Mouse (Mus musculus) stomach, embryonic 14.5 days (tissue): ENCODE data around the gene Dnm2. TPM values are rescaled to one million over a fixed set of nuclear protein-coding genes. Genes with fewer than 3 reads are reported as not detected.
A peak's percentile ranks its signal among the peaks of the same experiment; 100 is the strongest.

Source experiments
- ATAC-seq: fragments of 200-750 bp; cut with Nextera tagmentation; 2 replicates; pipeline ENCODE4 v1.8.0; 2017; ENCODE audit warnings: low read depth, moderate TSS enrichment; ENCODE audit not compliant: insufficient number of reproducible peaks, insufficient read depth, low FRiP score
- H3K27ac ChIP-seq: fragments of 300-500 bp; sonication (generic); 2 replicates; pipeline ENCODE4 v1.5.1; 2014; ENCODE audit warnings: mild to moderate bottlenecking, low read length, moderate library complexity, mixed read lengths
- H3K27me3 ChIP-seq: fragments of 300-500 bp; sonication (generic); 2 replicates; pipeline ENCODE4 v1.6.1; 2014; ENCODE audit warnings: low read length, control low read depth, mixed read lengths; ENCODE audit not compliant: control insufficient read depth, insufficient read depth
- H3K36me3 ChIP-seq: fragments of 300-500 bp; sonication (generic); 2 replicates; pipeline ENCODE4 v1.6.1; 2014; ENCODE audit warnings: mild to moderate bottlenecking, control low read depth, low read length, moderate library complexity, mixed read lengths; ENCODE audit not compliant: control insufficient read depth, insufficient read depth
- H3K4me1 ChIP-seq: fragments of 300-500 bp; sonication (generic); 2 replicates; pipeline ENCODE4 v1.6.1; 2014; ENCODE audit warnings: low read length, control low read depth, mixed read lengths; ENCODE audit not compliant: control insufficient read depth, insufficient read depth
- H3K4me2 ChIP-seq: fragments of 300-500 bp; sonication (generic); replicated peaks from 2 replicates; pipeline ENCODE4 v1.6.1; 2014; ENCODE audit warnings: low read depth, low read length, control low read depth
- H3K4me3 ChIP-seq: fragments of 300-500 bp; sonication (generic); 2 replicates; pipeline ENCODE4 v1.5.1; 2014; ENCODE audit warnings: low read depth, low read length, control low read depth
- H3K9ac ChIP-seq: fragments of 300-500 bp; sonication (generic); replicated peaks from 2 replicates; pipeline ENCODE4 v1.6.1; 2014; ENCODE audit warnings: low read depth, mild to moderate bottlenecking, control low read depth, low read length, moderate library complexity, mixed read lengths
- H3K9me3 ChIP-seq: fragments of 300-500 bp; sonication (generic); 2 replicates; pipeline ENCODE4 v1.6.1; 2016; ENCODE audit warnings: low read depth, low read length, control low read depth; ENCODE audit not compliant: control insufficient read depth
- WGBS: fragments of 180-500 bp; shearing (Covaris S2); extraction: QIAGEN DNeasy Blood & Tissue Kit; methylation state at CpG from one replicate; pipeline ENCODE4 v1.1.7; 2014; 5-methylcytosine and 5-hydroxymethylcytosine counted together
- polyA plus RNA-seq: library from polyadenylated mRNA; unstranded; fragments of >200 nt; fragmentation: Nextera tagmentation; extraction: Ambion mirVana; gene quantifications from 2 replicates; pipeline ENCODE4 v1.2.1, GENCODE M21; 2014

Dnm2 gene
- polyA plus RNA-seq, 1 experiment from 2014 or later, result 61.6 TPM

DNA sequence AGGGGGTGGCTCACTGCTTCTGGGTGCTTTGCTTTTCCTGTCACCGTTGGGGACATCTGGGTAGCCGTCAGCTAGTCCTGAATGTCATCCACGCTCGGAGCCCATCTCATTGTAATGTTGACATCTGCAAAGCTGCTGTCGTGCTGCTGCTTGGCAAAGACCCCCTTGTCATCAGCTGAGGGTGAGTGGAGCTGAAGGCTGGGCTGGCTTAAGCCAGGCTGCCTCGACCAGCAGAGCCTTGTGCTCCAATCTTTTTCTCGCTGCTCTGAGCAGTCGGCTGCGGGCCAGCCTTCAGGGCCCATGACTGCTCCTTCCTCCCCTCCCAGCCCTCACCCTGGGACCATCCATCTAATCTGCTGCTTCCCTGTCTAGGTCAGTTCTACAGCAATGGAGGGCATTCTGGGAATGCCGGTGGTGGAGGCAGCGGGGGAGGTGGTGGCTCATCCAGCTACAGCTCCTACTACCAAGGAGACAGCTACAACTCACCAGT is 21.9 kb upstream of the Dnm2 start:
- Histone ChIP-seq H3K4me2 (no peak overlapping the region), H3K9ac (no peak overlapping the region), H3K27ac (no peak overlapping the region), H3K36me3 (peaks cover 84% of the 10 kb centered on the region), H3K9me3 (no peaks in the 10 kb centered on the region), H3K27me3 (no peaks in the 10 kb centered on the region), H3K4me3 (no peak overlapping the region), H3K4me1 (no peaks in the 10 kb centered on the region)
- WGBS, result 82% methylated on average over 11 of the region's 11 CpGs
- ATAC-seq, result no peak

DNA sequence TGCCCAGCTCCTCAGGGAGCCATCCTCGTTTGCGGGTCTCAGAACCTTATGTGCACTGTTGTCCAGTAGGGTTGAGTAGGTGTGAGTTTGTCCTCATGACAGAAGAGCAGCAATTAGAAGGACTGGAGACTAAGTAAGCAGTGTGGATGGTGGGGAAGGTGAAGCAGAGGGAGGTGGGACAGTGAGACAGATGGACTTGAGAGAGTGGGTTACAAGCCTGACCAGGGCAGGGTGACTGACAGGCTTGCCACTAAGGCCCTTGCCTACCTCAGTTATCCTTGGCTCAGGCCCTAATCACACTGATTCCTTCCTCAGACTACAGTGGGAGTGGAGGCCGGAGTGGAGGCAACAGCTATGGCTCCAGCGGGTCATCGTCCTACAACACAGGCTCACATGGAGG is 21.0 kb upstream of the Dnm2 start:
- Histone ChIP-seq H3K9me3 (no peaks in the 10 kb centered on the region), H3K27ac (no peak overlapping the region), H3K36me3 (peaks cover 78% of the 10 kb centered on the region), H3K4me3 (no peak overlapping the region), H3K9ac (no peak overlapping the region), H3K27me3 (no peaks in the 10 kb centered on the region), H3K4me2 (no peak overlapping the region), H3K4me1 (no peaks in the 10 kb centered on the region)
- WGBS, result 98% methylated on average over 5 of the region's 5 CpGs
- ATAC-seq, result no peak

DNA sequence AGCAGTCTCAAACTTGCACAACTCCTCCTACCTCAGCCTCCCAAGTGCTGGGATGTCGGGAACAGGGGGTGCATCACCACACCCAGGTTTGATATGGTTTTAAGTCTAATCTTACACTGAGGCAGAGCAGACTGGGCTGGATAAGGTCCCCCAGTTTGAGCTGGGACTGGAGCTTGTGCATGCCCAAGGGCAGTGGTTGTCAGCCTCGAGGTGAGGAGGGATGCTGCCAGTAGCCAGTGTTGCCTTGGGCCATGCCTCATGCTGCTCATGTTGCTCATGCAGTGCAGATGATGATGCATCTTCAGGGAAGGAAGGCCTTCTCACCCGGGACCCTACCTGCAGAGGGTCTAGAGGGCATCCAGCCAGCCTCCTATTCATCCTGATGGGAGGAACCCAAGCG is 19.2 kb upstream of the Dnm2 start:
- Histone ChIP-seq H3K27me3 (no peaks in the 10 kb centered on the region), H3K27ac (no peak overlapping the region), H3K4me2 (no peak overlapping the region), H3K36me3 (peaks cover 60% of the 10 kb centered on the region), H3K4me1 (no peaks in the 10 kb centered on the region), H3K4me3 (no peak overlapping the region), H3K9me3 (no peaks in the 10 kb centered on the region), H3K9ac (no peak overlapping the region)
- WGBS, result 75% methylated on average over 4 of the region's 4 CpGs
- ATAC-seq, result no peak

DNA sequence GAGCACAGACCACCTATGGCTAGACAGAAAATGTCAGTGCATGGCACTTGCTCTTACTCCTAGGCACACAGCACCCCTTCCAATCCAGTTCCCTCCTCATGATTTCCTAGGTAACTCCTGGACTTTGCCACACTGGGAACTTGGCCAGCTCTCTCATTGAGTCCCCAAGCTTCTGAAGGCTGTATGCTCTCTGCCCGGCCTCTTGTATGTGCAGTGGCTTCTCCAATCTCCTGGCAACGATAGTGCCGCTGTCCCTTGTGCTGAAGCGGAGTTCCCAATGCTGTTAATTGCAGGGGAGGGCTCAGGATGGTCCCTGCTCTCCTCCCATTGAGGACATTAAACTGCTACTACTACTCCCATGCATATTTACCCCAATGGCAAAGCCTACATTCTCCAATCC is 16.8 kb upstream of the Dnm2 start:
- 12% methylated on average over 4 of the region's 4 CpGs for WGBS
- Histone ChIP-seq H3K27me3 (no peaks in the 10 kb centered on the region), H3K9ac (no peak overlapping the region), H3K9me3 (no peaks in the 10 kb centered on the region), H3K36me3 (peaks cover 38% of the 10 kb centered on the region), H3K27ac (no peak overlapping the region), H3K4me1 (peaks cover 6% of the 10 kb centered on the region; the same call in 1 of the 2 replicates), H3K4me3 (no peak overlapping the region), H3K4me2 (no peak overlapping the region)
- ATAC-seq, result no peak

DNA sequence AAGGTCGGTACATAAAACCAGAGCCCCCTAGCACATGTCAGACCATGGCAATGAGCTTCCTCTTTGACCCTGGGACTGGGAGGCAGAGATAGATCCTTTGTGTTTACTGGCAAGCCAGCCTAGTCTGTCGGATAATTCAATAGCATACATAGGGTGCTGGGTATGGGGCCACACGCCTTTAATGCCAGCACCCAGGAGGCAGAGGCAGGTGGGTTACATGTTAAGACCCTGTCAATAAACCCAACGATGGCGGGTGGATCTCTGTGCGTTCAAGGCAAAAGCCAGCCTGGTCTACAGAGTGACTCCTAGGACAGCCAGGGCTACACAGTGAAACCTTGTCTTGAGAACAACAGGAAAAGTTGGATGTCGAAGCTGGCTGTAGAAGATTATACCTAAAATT is 16.1 kb upstream of the Dnm2 start:
- Histone ChIP-seq H3K27ac (no peak overlapping the region), H3K4me3 (no peak overlapping the region), H3K4me1 (peaks cover 6% of the 10 kb centered on the region; the same call in 1 of the 2 replicates), H3K27me3 (no peaks in the 10 kb centered on the region), H3K9ac (no peak overlapping the region), H3K4me2 (no peak overlapping the region), H3K9me3 (no peaks in the 10 kb centered on the region), H3K36me3 (peaks cover 32% of the 10 kb centered on the region)
- no peak for ATAC-seq
- WGBS, result 68% methylated on average over 7 of the region's 7 CpGs

DNA sequence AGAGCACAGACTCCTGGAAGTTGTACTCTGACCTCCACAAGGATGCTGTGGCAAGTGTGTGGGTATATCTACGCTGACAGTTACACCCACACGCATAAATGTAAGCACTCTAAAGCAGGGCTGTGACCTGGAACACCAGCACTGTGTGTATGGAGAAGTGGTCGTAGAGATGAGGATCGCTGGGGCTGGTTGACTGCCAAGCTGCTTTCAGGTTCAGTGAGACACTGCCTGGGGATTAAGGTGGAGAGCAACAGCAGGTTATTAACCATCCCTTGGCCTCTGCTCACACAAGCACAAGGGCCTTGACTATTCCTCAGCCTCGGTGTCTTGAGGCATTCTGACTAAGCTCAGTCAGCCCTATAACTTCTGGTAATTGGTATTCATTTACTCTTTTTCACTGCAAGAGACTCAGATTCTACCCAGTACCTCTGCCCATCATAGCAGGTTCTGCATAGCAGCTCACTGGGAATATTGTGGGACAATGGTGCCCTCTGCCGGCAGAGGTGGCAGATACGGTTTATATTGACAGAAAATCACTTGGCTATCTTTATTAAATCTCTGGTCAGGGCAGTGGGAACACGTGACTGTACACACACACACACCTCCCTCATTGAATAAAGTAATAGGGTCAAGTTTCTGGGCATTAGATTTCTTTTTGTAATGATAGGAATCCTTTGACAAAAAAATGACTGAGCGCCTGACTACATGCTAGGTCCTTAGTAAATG is 15.0 kb upstream of the Dnm2 start:
- no peaks in the 10 kb centered on the region for H3K27me3 ChIP-seq
- H3K4me1 ChIP-seq, result peaks cover 6% of the 10 kb centered on the region; the same call in 1 of the 2 replicates
- ATAC-seq, result no peak
- no peak overlapping the region for H3K27ac ChIP-seq
- H3K4me3 ChIP-seq, result no peak overlapping the region
- WGBS, result 32% methylated on average over 9 of the region's 9 CpGs
- H3K9me3 ChIP-seq, result no peaks in the 10 kb centered on the region
- H3K36me3 ChIP-seq, result peaks cover 23% of the 10 kb centered on the region
- H3K4me2 ChIP-seq, result no peak overlapping the region
- H3K9ac ChIP-seq, result no peak overlapping the region

DNA sequence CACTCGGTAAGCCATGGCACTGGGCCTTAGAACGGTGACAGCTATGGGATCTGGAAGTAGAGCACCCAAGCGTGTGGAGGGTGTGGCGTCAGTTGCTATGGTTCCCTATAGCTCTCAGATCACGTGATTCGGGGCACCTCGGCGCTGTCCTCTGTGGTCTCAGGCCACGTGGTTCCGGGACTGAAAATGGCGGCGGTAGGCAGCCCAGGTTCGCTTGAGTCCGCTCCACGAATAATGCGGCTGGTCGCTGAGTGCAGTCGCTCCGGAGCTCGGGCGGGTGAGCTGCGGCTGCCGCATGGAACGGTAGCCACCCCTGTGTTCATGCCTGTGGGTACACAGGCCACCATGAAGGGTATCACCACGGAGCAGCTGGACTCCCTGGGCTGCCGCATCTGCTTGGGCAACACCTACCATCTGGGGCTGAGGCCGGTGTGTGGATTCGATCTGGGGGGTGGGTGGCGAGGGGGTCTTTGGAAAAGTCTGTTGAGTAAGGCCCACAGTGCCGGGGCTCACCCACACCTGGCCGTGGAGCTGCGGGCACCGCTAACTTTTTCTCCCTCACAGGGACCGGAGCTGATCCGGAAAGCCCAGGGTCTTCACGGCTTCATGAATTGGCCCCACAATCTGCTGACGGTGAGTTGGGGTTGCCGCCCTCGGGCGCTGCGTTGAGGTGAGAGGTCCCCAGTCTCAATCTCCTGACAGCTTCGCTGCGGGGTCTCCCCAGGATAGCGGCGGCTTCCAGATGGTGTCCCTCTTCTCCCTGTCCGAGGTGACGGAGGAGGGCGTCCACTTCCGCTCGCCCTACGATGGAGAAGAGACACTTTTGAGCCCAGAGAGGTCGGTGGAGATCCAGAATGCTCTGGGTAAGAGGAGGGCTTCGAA is 12.8 kb upstream of the Dnm2 start, which contains the start of gene Qtrt1:
Gene Qtrt1, plus strand, starts transcription at position 169 of the 882 bp plus-strand sequence.
- peak within 1 kb of the TSS; percentile 48; the same call in 1 of the 2 replicates for H3K27ac ChIP-seq

DNA sequence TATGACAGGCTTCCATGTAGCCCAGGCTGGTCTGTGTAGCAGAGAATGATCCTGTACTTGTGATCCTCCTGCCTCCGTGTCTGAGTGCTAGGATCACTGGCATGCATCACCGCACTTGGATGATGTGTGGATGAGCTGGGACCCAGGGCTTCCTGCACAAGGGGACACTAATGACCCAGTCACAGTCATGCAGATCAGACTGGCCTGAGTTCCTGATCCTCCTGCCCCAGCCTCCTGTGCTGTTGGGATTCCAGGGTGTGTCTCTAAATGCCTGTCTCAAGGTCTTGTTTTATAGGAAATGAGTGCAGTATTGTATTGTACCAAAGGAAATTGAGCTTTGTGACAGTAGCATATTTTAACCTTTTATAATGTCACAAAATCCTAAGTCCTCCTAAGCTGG is 6.8 kb upstream of the Dnm2 start:
- Histone ChIP-seq H3K4me1 (peaks cover under 1% of the 10 kb centered on the region; the same call in 1 of the 2 replicates), H3K36me3 (peaks cover 19% of the 10 kb centered on the region), H3K9me3 (no peaks in the 10 kb centered on the region), H3K9ac (no peak overlapping the region), H3K4me2 (no peak overlapping the region), H3K27ac (no peak overlapping the region), H3K4me3 (no peak overlapping the region), H3K27me3 (no peaks in the 10 kb centered on the region)
- 88% methylated on average over 2 of the region's 2 CpGs for WGBS
- ATAC-seq, result no peak

More for the DNA sequence above, 12.8 kb upstream of the Dnm2 start, which contains the start of gene Qtrt1:
- peaks cover 6% of the 10 kb centered on the region; the same call in 1 of the 2 replicates for H3K4me1 ChIP-seq
- peak within 1 kb of the TSS; percentile 79 for H3K4me3 ChIP-seq
- H3K9me3 ChIP-seq, result no peaks in the 10 kb centered on the region
- 2% methylated on average over 53 of the region's 53 CpGs for WGBS
- H3K9ac ChIP-seq, result peak within 1 kb of the TSS; percentile 69
- H3K36me3 ChIP-seq, result peaks cover 10% of the 10 kb centered on the region; the same call in 1 of the 2 replicates
- peak within 1 kb of the TSS; percentile 92 for H3K4me2 ChIP-seq
- peak; percentile 95 for ATAC-seq
- no peaks in the 10 kb centered on the region for H3K27me3 ChIP-seq
